Mouse (Mus musculus): ENCODE data around the gene Pnkd. TPM values are rescaled to one million over a fixed set of nuclear protein-coding genes. Genes with fewer than 3 reads are reported as not detected.

The Pnkd gene
- polyA plus RNA-seq, 3 experiments from 2014 or later = 90.4 to 101 (median 95.6) TPM

GRCm38 (mm10) chr1:74362325-74363229, 77.8 kb downstream of the Pnkd start:
- no peak for ATAC-seq

GRCm38 (mm10) chr1:74363437-74363836, 78.7 kb downstream of the Pnkd start:
- no peak for ATAC-seq

GRCm38 (mm10) chr1:74364270-74364669, 79.5 kb downstream of the Pnkd start:
- ATAC-seq = no peak

- ATAC-seq = no peak
These were observed 83.3 kb downstream of the Pnkd start for GRCm38 (mm10) chr1:74367886-74368645.

- ATAC-seq = no peak
These were observed 85.3 kb downstream of the Pnkd start for GRCm38 (mm10) chr1:74370040-74370439.

GRCm38 (mm10) chr1:74373372-74373771, 88.6 kb downstream of the Pnkd start:
- no peak for ATAC-seq

DNA sequence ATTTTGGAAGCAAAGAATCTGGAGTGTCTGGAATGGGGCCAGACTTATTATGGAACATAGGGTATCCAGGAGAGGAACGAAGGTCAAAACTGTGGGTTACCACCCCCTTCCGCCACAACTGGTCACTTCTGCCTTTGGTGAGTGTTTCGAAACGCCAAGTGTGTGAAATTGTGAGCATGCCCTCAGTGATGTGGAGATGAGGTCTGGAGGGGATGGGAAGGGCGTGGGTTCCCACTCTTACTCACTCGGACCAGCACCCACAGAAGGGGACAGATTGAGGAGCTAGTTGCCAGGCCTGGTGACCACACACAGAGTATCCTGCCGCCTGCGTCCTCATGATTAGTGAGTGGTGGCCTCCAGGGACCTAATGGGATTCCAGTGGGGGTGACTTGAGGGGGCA, 90.2 kb downstream of the Pnkd start, which contains the start of gene Slc11a1:
Gene Slc11a1, plus strand, starts transcription at position 216 of the 400 bp plus-strand sequence.
- ATAC-seq = no peak

DNA sequence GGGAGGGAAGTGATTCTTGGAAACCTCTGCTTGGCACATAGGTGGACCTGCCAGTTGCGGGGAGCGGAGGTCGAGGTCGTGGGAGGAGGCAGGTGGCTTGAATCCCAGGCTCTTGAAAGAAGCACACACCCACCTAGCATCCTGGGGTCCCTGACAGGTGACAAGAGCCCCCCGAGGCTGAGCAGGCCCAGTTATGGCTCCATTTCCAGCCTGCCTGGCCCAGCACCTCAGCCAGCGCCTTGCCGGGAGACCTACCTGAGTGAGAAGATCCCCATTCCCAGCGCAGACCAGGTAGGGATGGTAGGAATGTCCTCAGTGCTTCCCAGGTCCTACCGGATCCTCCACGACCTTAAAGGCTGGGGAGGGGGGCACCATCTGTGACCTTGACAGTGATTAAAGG, 90.8 kb downstream of the Pnkd start:
- ATAC-seq = no peak

DNA sequence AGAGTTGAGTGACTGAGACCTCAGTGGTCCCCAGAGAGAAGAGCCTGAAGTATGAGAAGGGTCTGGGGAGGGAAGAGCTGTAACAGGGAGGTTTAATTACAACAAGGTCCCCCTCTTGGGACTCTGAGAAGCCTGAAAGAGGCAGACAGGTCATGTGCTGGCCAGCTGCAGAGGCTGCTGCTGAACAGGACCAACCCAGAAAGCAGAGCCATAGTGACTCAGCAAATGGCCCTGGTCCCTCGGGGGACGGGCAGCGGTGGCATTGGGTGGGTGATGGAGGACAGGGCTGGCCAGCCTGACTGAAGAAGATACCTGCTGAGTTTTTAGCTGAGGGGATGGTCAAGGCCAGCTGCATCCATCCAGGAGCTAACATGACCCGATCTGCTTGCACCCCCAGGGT, 91.7 kb downstream of the Pnkd start:
- ATAC-seq = no peak

- ATAC-seq = no peak
These were observed 94.4 kb downstream of the Pnkd start for GRCm38 (mm10) chr1:74379058-74379504.

DNA sequence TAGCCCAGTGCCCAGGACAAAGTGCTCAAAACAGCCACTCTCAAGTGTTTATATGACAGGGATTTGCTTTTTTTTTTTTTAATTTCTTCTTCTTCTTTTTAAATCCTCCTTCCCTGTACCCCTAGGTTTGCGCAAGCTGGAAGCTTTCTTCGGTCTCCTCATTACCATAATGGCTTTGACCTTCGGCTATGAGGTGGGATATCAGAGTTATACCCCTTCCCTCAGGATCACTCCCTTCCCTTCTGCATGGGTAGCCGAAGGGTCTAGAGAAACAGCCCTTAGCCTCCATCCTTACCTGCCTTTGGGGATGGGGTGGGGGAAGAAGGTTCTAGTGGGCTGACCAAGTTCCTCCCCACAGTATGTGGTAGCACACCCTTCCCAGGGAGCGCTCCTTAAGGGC, 95.8 kb downstream of the Pnkd start:
- no peak for ATAC-seq

DNA sequence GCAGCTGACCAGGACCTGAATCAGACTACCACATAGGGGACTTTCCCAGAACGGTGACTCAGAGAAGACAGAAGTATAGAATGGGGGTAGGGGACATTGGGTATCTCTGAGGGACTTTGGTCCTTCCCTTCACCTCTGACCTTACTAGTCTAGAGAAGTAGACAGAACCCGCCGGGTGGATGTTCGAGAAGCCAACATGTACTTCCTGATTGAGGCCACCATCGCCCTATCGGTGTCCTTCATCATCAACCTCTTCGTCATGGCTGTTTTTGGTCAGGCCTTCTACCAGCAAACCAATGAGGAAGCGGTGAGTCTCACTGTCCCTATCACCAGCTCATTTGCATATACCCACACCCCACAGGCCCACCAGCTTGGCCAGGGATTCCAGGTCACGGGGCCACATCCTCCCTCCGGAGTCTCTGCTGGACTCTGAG, 96.9 kb downstream of the Pnkd start:
- no peak for ATAC-seq

DNA sequence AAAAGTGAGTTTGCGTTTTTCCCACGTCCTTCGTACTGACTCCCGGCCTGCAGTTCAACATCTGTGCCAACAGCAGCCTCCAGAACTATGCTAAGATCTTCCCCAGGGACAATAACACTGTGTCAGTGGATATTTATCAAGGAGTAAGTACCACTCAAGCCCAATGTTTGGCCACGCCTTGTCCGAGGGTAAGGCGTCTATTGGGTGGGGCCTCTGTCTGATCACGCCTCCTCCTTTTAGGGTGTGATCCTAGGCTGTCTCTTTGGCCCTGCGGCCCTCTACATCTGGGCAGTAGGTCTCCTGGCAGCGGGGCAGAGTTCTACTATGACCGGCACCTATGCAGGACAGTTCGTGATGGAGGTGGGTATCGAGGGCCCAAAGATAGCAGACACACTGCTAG, 98.7 kb downstream of the Pnkd start:
- no peak for ATAC-seq

DNA sequence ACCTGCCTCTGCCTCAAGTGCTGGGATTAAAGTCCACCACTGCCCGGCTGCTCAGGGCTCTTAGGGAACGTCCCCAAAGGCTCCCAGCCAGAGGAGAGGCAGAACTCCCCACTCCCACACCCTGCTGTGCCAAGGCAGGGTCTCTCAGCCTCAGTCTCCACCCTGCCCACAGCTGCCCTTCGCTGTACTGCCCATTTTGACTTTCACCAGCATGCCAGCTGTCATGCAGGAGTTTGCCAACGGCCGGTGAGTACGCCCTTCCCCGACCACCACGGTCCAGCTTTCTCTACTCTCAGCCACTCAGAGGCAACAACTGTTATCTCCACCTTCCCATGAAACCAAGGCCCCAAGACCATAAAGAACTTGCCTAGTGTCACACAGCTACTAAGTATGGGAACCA, 99.8 kb downstream of the Pnkd start:
- ATAC-seq = no peak

- ATAC-seq = no peak
These were observed 100.3 kb downstream of the Pnkd start for GRCm38 (mm10) chr1:74385064-74385463.

DNA sequence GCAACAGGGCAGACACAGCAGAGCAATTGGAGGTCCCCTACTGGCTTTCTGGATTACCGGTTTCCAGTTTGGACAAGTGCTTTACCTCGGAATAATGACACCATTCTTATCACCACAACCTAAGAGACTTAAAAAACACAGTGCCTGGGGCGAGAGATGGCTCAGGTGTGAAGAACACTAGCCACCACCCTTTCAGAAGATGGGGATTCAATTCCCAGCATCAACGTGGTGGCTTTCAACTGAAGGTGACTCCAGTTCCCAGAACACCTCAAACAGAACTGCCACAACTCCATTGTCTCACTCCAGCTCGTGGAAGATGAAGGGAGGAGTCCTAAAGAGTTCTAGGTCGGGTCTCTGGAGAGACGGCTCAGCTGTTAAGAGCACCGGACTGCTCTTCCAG, 100.8 kb downstream of the Pnkd start:
- ATAC-seq = no peak

- ATAC-seq = no peak
These were observed 101.6 kb downstream of the Pnkd start for GRCm38 (mm10) chr1:74386363-74386713.

- peak; percentile 70 for ATAC-seq
These were observed 102.1 kb downstream of the Pnkd start for GRCm38 (mm10) chr1:74386714-74387385.

DNA sequence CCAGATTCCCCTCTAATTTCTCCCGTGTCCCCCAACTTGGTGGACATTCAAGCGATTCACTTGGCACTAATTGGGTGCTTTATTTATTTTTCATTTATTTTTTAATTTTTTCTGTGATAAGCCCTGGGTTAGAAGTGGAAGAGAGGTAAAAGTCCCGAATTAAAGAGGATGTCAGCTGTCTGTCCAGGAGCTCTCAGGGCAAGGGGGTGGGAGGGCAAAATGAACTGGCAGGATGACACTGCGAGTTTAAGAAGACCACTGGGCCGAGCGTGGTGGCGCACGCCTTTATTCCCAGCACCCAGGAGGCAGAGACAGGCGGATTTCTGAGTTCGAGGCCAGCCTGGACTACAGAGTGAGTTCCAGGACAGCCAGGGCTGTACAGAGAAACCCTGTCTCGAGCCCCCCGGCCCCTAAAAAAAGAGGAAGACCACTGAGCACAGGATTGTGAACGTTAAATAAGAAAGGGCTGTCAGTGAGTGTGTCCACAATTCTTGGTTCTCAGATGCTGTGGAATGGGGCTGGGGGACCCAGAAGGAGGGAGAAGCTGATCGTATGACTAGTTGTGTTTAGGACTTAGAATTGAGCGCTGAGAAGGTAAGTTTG, 102.8 kb downstream of the Pnkd start:
- no peak for ATAC-seq

- ATAC-seq = no peak
These were observed 103.7 kb downstream of the Pnkd start for GRCm38 (mm10) chr1:74388398-74388920.

DNA sequence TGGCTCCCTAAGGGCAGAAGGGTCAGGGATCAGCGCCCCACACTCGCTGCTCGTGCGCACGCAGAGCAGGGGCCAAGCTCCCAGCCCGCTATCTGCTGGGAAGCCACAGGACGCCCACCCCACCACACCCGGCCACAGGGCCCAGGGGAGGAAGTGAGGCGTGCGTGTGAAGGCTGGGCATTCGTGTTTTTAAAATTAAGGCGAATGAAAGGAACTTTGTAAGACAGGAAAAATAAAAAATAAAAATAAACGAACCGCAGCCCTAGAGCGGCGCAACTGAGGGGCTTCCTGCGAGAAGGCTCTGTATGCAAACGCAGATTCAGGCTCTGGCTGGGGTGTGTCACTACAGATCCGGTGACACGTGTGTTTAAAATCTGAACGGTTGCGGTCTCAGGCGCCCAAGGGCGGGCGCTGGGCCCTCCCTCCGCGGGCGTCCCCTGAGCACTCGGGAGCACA, 105.1 kb downstream of the Pnkd start:
- ATAC-seq = peak; percentile 41

- ATAC-seq = no peak
These were observed 105.7 kb downstream of the Pnkd start for GRCm38 (mm10) chr1:74390287-74390906.

Data from inflammation-experienced regulatory T-cells, adult 6 months (primary cell).